Mouse (Mus musculus): ENCODE results near the gene B830017H08Rik. TPM values are rescaled to one million over a fixed set of nuclear protein-coding genes. Genes with fewer than 3 reads are reported as not detected.

The B830017H08Rik gene
- polyA plus RNA-seq, 1 experiment, result not detected

- H3K36me3 ChIP-seq (ENCODE audit: control insufficient read depth, insufficient read depth), result peaks cover 62% of the 10 kb centered on the region
- H3ac ChIP-seq (ENCODE audit: control insufficient read depth, insufficient read length, low read depth), result no peak overlapping the region
- no peak overlapping the region for H3K4me3 ChIP-seq (ENCODE audit: insufficient read depth, poor library complexity, severe bottlenecking)
- H3K79me2 ChIP-seq (ENCODE audit: control insufficient read depth, insufficient read depth), result peaks cover 58% of the 10 kb centered on the region
- TF ChIP-seq MAX (IDR thresholded peaks at IDR 0.05), result no peak
- TF ChIP-seq FOSL1 (IDR thresholded peaks at IDR 0.05; ENCODE audit: insufficient read depth, low read length, poor library complexity, severe bottlenecking), result no peak
- no peak for TF ChIP-seq CEBPB (IDR thresholded peaks at IDR 0.05; ENCODE audit: low read depth)
- no peak for TF ChIP-seq USF1 (IDR thresholded peaks at IDR 0.05; ENCODE audit: low read depth)
- TF ChIP-seq CTCF (IDR thresholded peaks at IDR 0.05; ENCODE audit: control insufficient read depth, insufficient read depth, insufficient read length), result no peak
- TF ChIP-seq MYOD1 (IDR thresholded peaks at IDR 0.05; ENCODE audit: control insufficient read depth, insufficient read length, low read depth), result no peak
- no peak for TF ChIP-seq MYOG (IDR thresholded peaks at IDR 0.05; ENCODE audit: control insufficient read depth, extremely low read depth, insufficient read length)
- H3K27me3 ChIP-seq (ENCODE audit: control insufficient read depth, insufficient read depth, insufficient read length), result no peaks in the 10 kb centered on the region
- H3K79me3 ChIP-seq (ENCODE audit: low read depth), result peaks cover 57% of the 10 kb centered on the region
These were observed 30.5 kb upstream of the B830017H08Rik start for GRCm38 (mm10) chr16:17802456-17802838.

GRCm38 (mm10) chr16:17802839-17803674 is 29.9 kb upstream of the B830017H08Rik start:
- Histone ChIP-seq H3K27me3 (ENCODE audit: control insufficient read depth, insufficient read depth, insufficient read length) (no peaks in the 10 kb centered on the region), H3K79me2 (ENCODE audit: control insufficient read depth, insufficient read depth) (peaks cover 52% of the 10 kb centered on the region), H3K36me3 (ENCODE audit: control insufficient read depth, insufficient read depth) (peaks cover 68% of the 10 kb centered on the region), H3K4me3 (ENCODE audit: insufficient read depth, poor library complexity, severe bottlenecking) (no peak overlapping the region), H3ac (ENCODE audit: control insufficient read depth, insufficient read length, low read depth) (no peak overlapping the region), H3K79me3 (ENCODE audit: low read depth) (peaks cover 53% of the 10 kb centered on the region)
- no peak for TF ChIP-seq MAX (IDR thresholded peaks at IDR 0.05)
- TF ChIP-seq CTCF (IDR thresholded peaks at IDR 0.05; ENCODE audit: control insufficient read depth, insufficient read depth, insufficient read length), result no peak
- no peak for TF ChIP-seq CEBPB (IDR thresholded peaks at IDR 0.05; ENCODE audit: low read depth)
- no peak for TF ChIP-seq MYOG (IDR thresholded peaks at IDR 0.05; ENCODE audit: control insufficient read depth, extremely low read depth, insufficient read length)
- TF ChIP-seq MYOD1 (IDR thresholded peaks at IDR 0.05; ENCODE audit: control insufficient read depth, insufficient read length, low read depth), result no peak
- no peak for TF ChIP-seq USF1 (IDR thresholded peaks at IDR 0.05; ENCODE audit: low read depth)
- TF ChIP-seq FOSL1 (IDR thresholded peaks at IDR 0.05; ENCODE audit: insufficient read depth, low read length, poor library complexity, severe bottlenecking), result no peak

GRCm38 (mm10) chr16:17803675-17804448 is 29.1 kb upstream of the B830017H08Rik start:
- Histone ChIP-seq H3K27me3 (ENCODE audit: control insufficient read depth, insufficient read depth, insufficient read length) (no peaks in the 10 kb centered on the region), H3ac (ENCODE audit: control insufficient read depth, insufficient read length, low read depth) (no peak overlapping the region), H3K36me3 (ENCODE audit: control insufficient read depth, insufficient read depth) (peaks cover 74% of the 10 kb centered on the region), H3K79me3 (ENCODE audit: low read depth) (peaks cover 52% of the 10 kb centered on the region), H3K4me3 (ENCODE audit: insufficient read depth, poor library complexity, severe bottlenecking) (no peak overlapping the region), H3K79me2 (ENCODE audit: control insufficient read depth, insufficient read depth) (peaks cover 44% of the 10 kb centered on the region)
- TF ChIP-seq CTCF (IDR thresholded peaks at IDR 0.05; ENCODE audit: control insufficient read depth, insufficient read depth, insufficient read length) (no peak), MAX (IDR thresholded peaks at IDR 0.05) (no peak), USF1 (IDR thresholded peaks at IDR 0.05; ENCODE audit: low read depth) (no peak), CEBPB (IDR thresholded peaks at IDR 0.05; ENCODE audit: low read depth) (no peak), FOSL1 (IDR thresholded peaks at IDR 0.05; ENCODE audit: insufficient read depth, low read length, poor library complexity, severe bottlenecking) (no peak), MYOG (IDR thresholded peaks at IDR 0.05; ENCODE audit: control insufficient read depth, extremely low read depth, insufficient read length) (no peak), MYOD1 (IDR thresholded peaks at IDR 0.05; ENCODE audit: control insufficient read depth, insufficient read length, low read depth) (no peak)

- H3ac ChIP-seq (ENCODE audit: control insufficient read depth, insufficient read length, low read depth), result no peak overlapping the region
- H3K36me3 ChIP-seq (ENCODE audit: control insufficient read depth, insufficient read depth), result peaks cover 71% of the 10 kb centered on the region
- H3K79me2 ChIP-seq (ENCODE audit: control insufficient read depth, insufficient read depth), result peaks cover 38% of the 10 kb centered on the region
- TF ChIP-seq CEBPB (IDR thresholded peaks at IDR 0.05; ENCODE audit: low read depth) (no peak), FOSL1 (IDR thresholded peaks at IDR 0.05; ENCODE audit: insufficient read depth, low read length, poor library complexity, severe bottlenecking) (no peak), MYOD1 (IDR thresholded peaks at IDR 0.05; ENCODE audit: control insufficient read depth, insufficient read length, low read depth) (no peak), MYOG (IDR thresholded peaks at IDR 0.05; ENCODE audit: control insufficient read depth, extremely low read depth, insufficient read length) (no peak), USF1 (IDR thresholded peaks at IDR 0.05; ENCODE audit: low read depth) (no peak), MAX (IDR thresholded peaks at IDR 0.05) (no peak), CTCF (IDR thresholded peaks at IDR 0.05; ENCODE audit: control insufficient read depth, insufficient read depth, insufficient read length) (no peak)
- peaks cover 45% of the 10 kb centered on the region for H3K79me3 ChIP-seq (ENCODE audit: low read depth)
- H3K4me3 ChIP-seq (ENCODE audit: insufficient read depth, poor library complexity, severe bottlenecking), result no peak overlapping the region
- no peaks in the 10 kb centered on the region for H3K27me3 ChIP-seq (ENCODE audit: control insufficient read depth, insufficient read depth, insufficient read length)
These were observed 28.4 kb upstream of the B830017H08Rik start for GRCm38 (mm10) chr16:17804449-17804912.

- H3K79me3 ChIP-seq (ENCODE audit: low read depth), result peaks cover 40% of the 10 kb centered on the region
- H3K4me3 ChIP-seq (ENCODE audit: insufficient read depth, poor library complexity, severe bottlenecking), result no peak overlapping the region
- no peak overlapping the region for H3ac ChIP-seq (ENCODE audit: control insufficient read depth, insufficient read length, low read depth)
- H3K36me3 ChIP-seq (ENCODE audit: control insufficient read depth, insufficient read depth), result peaks cover 71% of the 10 kb centered on the region
- no peaks in the 10 kb centered on the region for H3K27me3 ChIP-seq (ENCODE audit: control insufficient read depth, insufficient read depth, insufficient read length)
- TF ChIP-seq FOSL1 (IDR thresholded peaks at IDR 0.05; ENCODE audit: insufficient read depth, low read length, poor library complexity, severe bottlenecking), result no peak
- no peak for TF ChIP-seq USF1 (IDR thresholded peaks at IDR 0.05; ENCODE audit: low read depth)
- TF ChIP-seq MYOG (IDR thresholded peaks at IDR 0.05; ENCODE audit: control insufficient read depth, extremely low read depth, insufficient read length), result no peak
- TF ChIP-seq CEBPB (IDR thresholded peaks at IDR 0.05; ENCODE audit: low read depth), result no peak
- TF ChIP-seq MYOD1 (IDR thresholded peaks at IDR 0.05; ENCODE audit: control insufficient read depth, insufficient read length, low read depth), result no peak
- no peak for TF ChIP-seq CTCF (IDR thresholded peaks at IDR 0.05; ENCODE audit: control insufficient read depth, insufficient read depth, insufficient read length)
- TF ChIP-seq MAX (IDR thresholded peaks at IDR 0.05), result no peak
- H3K79me2 ChIP-seq (ENCODE audit: control insufficient read depth, insufficient read depth), result peaks cover 33% of the 10 kb centered on the region
These were observed 27.9 kb upstream of the B830017H08Rik start for GRCm38 (mm10) chr16:17804982-17805381.
